Mouse (Mus musculus) intestine, embryonic 14.5 days (tissue): ENCODE measurements at regions not wholly inside any gene's neighbourhood (a gene's known extent, or its start where the extent isn't known, plus 50 kb on each side); places are given as distances from the start of the nearest gene placed in this dataset.

Source experiments
- ATAC-seq: fragments of 200-750 bp; cut with Nextera tagmentation; replicated peaks from 2 replicates; pipeline ENCODE4 v1.8.0; 2017; ENCODE audit warnings: low read depth, moderate number of reproducible peaks, moderate TSS enrichment, moderate library complexity; ENCODE audit not compliant: low FRiP score, low TSS enrichment
- DNase-seq: peaks from one replicate; pipeline ENCODE4 v3.0.0-alpha.2; 2018; ENCODE audit warnings: low spot score
- H3K27ac ChIP-seq: fragments of 300-500 bp; sonication (generic); 2 replicates; pipeline ENCODE4 v1.5.1; 2014; ENCODE audit warnings: low read depth, mild to moderate bottlenecking, control low read depth
- H3K27me3 ChIP-seq: fragments of 300-500 bp; sonication (generic); replicated peaks from 2 replicates; pipeline ENCODE4 v1.6.1; 2014; ENCODE audit warnings: low read length, control low read depth; ENCODE audit not compliant: control insufficient read depth, insufficient read depth
- H3K36me3 ChIP-seq: fragments of 300-500 bp; sonication (generic); 2 replicates; pipeline ENCODE4 v1.6.1; 2014; ENCODE audit warnings: low read length, control low read depth; ENCODE audit not compliant: control insufficient read depth, insufficient read depth
- H3K4me1 ChIP-seq: fragments of 300-500 bp; sonication (generic); replicated peaks from 2 replicates; pipeline ENCODE4 v1.6.1; 2014; ENCODE audit warnings: low read length, control low read depth, mixed read lengths; ENCODE audit not compliant: control insufficient read depth, insufficient read depth
- H3K4me2 ChIP-seq: fragments of 300-500 bp; sonication (generic); 2 replicates; pipeline ENCODE4 v1.6.1; 2014; ENCODE audit warnings: low read length
- H3K4me3 ChIP-seq: fragments of 300-500 bp; sonication (generic); 2 replicates; pipeline ENCODE4 v1.5.1; 2014; ENCODE audit warnings: low read depth, low read length, control low read depth, mixed read lengths
- H3K9ac ChIP-seq: fragments of 300-500 bp; sonication (generic); 2 replicates; pipeline ENCODE4 v1.6.1; 2014; ENCODE audit warnings: mild to moderate bottlenecking, low read length
- H3K9me3 ChIP-seq: fragments of 300-500 bp; sonication (generic); 2 replicates; pipeline ENCODE4 v1.6.1; 2016; ENCODE audit warnings: low read length, control low read depth; ENCODE audit not compliant: control insufficient read depth
- WGBS: fragments of 180-500 bp; shearing (Covaris S2); extraction: QIAGEN DNeasy Blood & Tissue Kit; methylation state at CpG from one replicate; pipeline ENCODE4 v1.1.7; 2014; 5-methylcytosine and 5-hydroxymethylcytosine counted together

GRCm38 (mm10) chr19:27040321-27041025, 154.8 kb downstream of the Gm815 start:
- 56% methylated on average over 3 of the region's 3 CpGs for WGBS
- no peaks in the 10 kb centered on the region for H3K27me3 ChIP-seq
- ATAC-seq, result no peak
- peaks cover 6% of the 10 kb centered on the region; the same call in 1 of the 2 replicates for H3K4me1 ChIP-seq
- H3K27ac ChIP-seq, result no peak overlapping the region
- H3K9me3 ChIP-seq, result no peaks in the 10 kb centered on the region
- no peak for DNase-seq
- no peak overlapping the region for H3K4me2 ChIP-seq
- H3K36me3 ChIP-seq, result no peaks in the 10 kb centered on the region
- H3K9ac ChIP-seq, result no peak overlapping the region
- H3K4me3 ChIP-seq, result no peak overlapping the region

DNA sequence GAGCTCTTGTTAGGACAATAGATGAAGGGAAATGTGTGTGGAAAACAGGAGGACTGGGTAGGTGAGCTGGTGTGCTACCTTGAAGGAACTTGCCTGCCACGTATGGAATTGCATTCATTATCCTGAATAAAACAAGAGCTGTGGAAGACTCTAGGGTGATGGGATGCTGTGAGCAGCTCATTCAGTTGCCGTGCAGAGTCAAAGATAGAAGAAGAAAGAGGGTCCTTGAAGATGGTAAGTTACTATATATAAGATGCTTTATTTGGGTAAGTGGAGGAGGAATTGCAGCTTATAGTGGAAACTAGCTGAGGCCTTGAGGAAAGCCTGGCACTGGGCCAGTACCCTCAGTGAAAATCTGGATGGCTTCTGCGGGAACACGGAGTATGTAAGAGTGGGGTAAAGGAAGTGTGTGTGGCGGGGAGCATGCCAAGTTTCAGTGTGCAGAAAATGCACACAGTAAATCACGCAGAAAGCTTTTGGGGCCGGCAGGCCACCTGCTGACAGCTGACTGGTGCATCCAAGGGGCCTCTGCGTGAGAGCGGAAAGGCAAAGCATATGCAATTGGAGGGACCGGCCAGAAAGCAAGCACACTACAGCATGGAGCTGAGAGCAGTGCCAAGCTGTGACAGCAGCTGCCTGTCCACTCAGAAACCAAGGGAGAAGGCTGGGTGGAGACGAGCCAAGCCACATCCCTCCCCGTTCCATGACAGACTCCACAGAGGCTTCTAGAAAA, 149.7 kb upstream of the Vldlr start:
- no peak for ATAC-seq
- 40% methylated on average over 12 of the region's 12 CpGs for WGBS
- no peak overlapping the region for H3K4me3 ChIP-seq
- H3K36me3 ChIP-seq, result no peaks in the 10 kb centered on the region
- H3K4me1 ChIP-seq, result no peaks in the 10 kb centered on the region
- peak; percentile 58 for DNase-seq
- 0 out of 2 replicates have a peak overlapping the region, but pooled peaks have one; percentile 9 for H3K4me2 ChIP-seq
- no peak overlapping the region for H3K27ac ChIP-seq
- H3K27me3 ChIP-seq, result no peaks in the 10 kb centered on the region
- no peaks in the 10 kb centered on the region for H3K9me3 ChIP-seq
- H3K9ac ChIP-seq, result no peak overlapping the region

DNA sequence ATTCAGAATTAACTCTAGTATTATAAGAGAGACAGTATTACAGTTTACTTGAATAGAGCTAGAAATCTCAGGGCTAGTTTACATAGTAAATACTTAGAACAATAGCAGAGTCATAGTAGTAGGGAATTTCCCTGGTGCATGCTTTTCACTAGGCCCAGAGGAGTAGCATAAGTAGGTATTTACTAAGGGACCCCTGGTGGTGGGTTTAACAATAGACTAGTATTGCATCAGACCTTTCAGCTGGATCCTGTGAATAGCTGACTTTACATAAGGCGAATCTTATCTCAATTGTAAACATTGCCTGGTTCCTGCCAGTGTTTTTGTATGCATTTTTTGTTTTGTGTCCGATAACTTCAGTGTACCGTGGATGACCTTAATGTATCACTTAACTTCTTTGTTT, 143.0 kb upstream of the Vldlr start:
- Histone ChIP-seq H3K36me3 (no peaks in the 10 kb centered on the region), H3K4me3 (no peak overlapping the region), H3K4me1 (no peaks in the 10 kb centered on the region), H3K9me3 (no peaks in the 10 kb centered on the region), H3K4me2 (no peak overlapping the region), H3K27ac (no peak overlapping the region), H3K27me3 (no peaks in the 10 kb centered on the region), H3K9ac (no peak overlapping the region)
- ATAC-seq (no peak), DNase-seq (no peak)
- 84% methylated on average over 3 of the region's 3 CpGs for WGBS

- Histone ChIP-seq H3K36me3 (no peaks in the 10 kb centered on the region), H3K4me1 (no peaks in the 10 kb centered on the region), H3K9me3 (no peaks in the 10 kb centered on the region), H3K9ac (no peak overlapping the region), H3K27ac (no peak overlapping the region), H3K4me2 (no peak overlapping the region), H3K27me3 (no peaks in the 10 kb centered on the region), H3K4me3 (no peak overlapping the region)
- no peak for DNase-seq
- no peak for ATAC-seq
- 52% methylated on average over 5 of the region's 5 CpGs for WGBS
Measured at GRCm38 (mm10) chr19:27075019-27075418, 141.3 kb upstream of the Vldlr start.

DNA sequence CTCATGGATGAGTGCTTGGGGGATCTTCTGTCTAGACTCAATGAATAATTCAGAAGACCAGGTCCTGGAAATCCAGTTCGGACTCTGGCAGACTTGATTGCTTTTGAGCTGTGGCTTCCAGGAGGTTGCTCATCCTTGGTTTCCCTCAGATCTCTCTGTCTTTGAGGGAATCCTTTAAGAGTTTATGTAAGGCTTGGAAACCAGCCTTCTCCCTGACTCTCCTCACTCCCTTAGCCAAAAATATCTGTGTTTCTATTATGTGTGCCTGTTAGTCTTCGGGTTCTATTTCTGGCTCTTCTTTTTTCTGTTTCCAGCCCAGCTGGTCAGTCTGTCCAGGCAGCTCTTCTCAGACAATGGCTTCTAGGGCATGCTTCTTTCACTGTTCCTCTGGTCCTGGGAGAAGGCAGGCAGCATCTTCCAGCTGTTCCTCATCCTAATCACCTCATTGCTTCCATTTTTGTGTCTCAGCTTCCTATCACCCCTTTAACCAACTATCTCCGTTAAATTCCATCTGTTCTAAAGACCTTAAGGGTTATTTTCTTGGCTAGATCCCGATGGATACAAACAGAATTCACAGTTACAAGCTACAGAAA, 139.3 kb upstream of the Vldlr start:
- Histone ChIP-seq H3K4me3 (no peak overlapping the region), H3K27me3 (no peaks in the 10 kb centered on the region), H3K27ac (no peak overlapping the region), H3K9me3 (no peaks in the 10 kb centered on the region), H3K36me3 (no peaks in the 10 kb centered on the region), H3K9ac (no peak overlapping the region), H3K4me1 (no peaks in the 10 kb centered on the region), H3K4me2 (no peak overlapping the region)
- ATAC-seq, result no peak
- DNase-seq, result no peak
- 52% methylated on average over 4 of the region's 4 CpGs for WGBS

DNA sequence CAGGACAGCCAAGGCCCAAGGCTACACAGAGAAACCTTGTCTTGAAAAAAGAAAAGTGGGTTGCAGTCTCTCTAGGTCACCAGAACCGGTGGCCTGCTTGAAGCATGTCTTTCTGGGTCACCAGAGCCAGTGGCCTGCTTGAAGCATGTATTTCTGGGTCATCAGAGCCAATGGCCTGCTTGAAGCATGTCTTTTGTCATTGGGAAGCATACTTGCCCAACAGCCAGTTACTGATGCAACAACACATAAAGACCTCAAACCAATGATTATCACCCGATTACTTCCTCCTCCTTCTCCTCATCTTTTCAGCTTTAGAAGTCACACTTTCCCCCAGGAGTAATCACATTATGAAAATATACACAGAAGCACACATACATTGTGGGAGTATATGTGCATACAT, 128.9 kb upstream of the Vldlr start:
- no peak overlapping the region for H3K27ac ChIP-seq
- H3K27me3 ChIP-seq, result no peaks in the 10 kb centered on the region
- no peak overlapping the region for H3K4me3 ChIP-seq
- no peak for ATAC-seq
- no peaks in the 10 kb centered on the region for H3K36me3 ChIP-seq
- no peak for DNase-seq
- H3K9me3 ChIP-seq, result no peaks in the 10 kb centered on the region
- H3K4me1 ChIP-seq, result no peaks in the 10 kb centered on the region
- 79% methylated on average over 2 of the region's 2 CpGs for WGBS
- no peak overlapping the region for H3K9ac ChIP-seq
- no peak overlapping the region for H3K4me2 ChIP-seq

DNA sequence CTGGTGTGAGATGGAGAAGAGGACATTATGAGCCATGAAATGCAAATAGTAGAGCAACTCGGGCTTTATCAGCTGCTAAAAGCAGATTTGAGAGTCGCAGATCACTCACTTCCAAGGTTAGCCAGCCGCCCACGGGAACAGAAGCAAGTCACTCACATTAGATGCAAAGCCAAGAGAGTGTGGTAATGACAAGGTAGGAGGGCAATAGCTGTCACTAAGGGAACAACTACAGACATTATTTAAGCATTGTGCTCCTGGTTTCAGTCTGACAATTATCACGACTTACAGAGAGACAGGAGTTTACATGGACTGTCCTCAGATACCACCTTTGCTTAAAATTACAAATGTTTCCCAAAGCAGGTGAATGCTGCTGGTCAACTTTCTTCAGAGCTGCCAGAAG, 128.5 kb upstream of the Vldlr start:
- H3K4me3 ChIP-seq, result no peak overlapping the region
- H3K4me2 ChIP-seq, result no peak overlapping the region

DNA sequence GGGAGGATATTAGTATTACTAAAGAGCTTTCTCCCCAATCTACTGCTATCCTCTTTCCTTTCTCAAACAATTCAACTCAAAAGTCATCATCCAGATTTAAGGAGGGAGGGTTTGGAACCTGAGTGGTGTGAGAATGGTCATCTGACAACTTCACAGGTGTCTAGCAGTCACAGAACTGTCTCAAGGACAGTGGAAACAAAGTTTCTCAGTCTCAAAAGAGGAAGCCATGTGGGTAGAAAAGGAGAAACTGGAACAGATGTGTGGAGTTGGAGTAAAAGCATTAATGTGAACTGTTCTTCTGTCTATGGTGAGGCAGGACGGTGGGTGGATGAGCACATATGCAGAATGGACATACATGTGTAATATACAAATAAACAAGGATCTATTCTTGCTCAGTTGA, 127.2 kb upstream of the Vldlr start:
- H3K4me1 ChIP-seq, result no peaks in the 10 kb centered on the region
- ATAC-seq (no peak), DNase-seq (no peak)
- no peak overlapping the region for H3K9ac ChIP-seq
- H3K36me3 ChIP-seq, result no peaks in the 10 kb centered on the region
- H3K27me3 ChIP-seq, result no peaks in the 10 kb centered on the region
- no peak overlapping the region for H3K4me2 ChIP-seq
- 90% methylated on average over 1 of the region's 1 CpGs for WGBS
- no peak overlapping the region for H3K27ac ChIP-seq
- H3K4me3 ChIP-seq, result no peak overlapping the region
- H3K9me3 ChIP-seq, result no peaks in the 10 kb centered on the region

More for the DNA sequence above, 128.5 kb upstream of the Vldlr start:
- 78% methylated on average over 5 of the region's 5 CpGs for WGBS
- Histone ChIP-seq H3K36me3 (no peaks in the 10 kb centered on the region), H3K4me1 (no peaks in the 10 kb centered on the region), H3K9me3 (no peaks in the 10 kb centered on the region), H3K27me3 (no peaks in the 10 kb centered on the region), H3K27ac (no peak overlapping the region), H3K9ac (no peak overlapping the region)
- DNase-seq (no peak), ATAC-seq (no peak)
